Mouse (Mus musculus): ENCODE data around the gene Fer1l5.

The Fer1l5 gene

GRCm38 (mm10) chr1:36432999-36433398 is 60.9 kb downstream of the Fer1l5 start:
- no peak for DNase-seq (ENCODE audit: low spot score)

GRCm38 (mm10) chr1:36433616-36434015 is 61.5 kb downstream of the Fer1l5 start:
- DNase-seq (ENCODE audit: low spot score) = no peak

GRCm38 (mm10) chr1:36435071-36435470 is 63.0 kb downstream of the Fer1l5 start:
- DNase-seq (ENCODE audit: low spot score) = no peak

- DNase-seq (ENCODE audit: low spot score) = no peak
Observed at GRCm38 (mm10) chr1:36436515-36436914, 64.4 kb downstream of the Fer1l5 start.

DNA sequence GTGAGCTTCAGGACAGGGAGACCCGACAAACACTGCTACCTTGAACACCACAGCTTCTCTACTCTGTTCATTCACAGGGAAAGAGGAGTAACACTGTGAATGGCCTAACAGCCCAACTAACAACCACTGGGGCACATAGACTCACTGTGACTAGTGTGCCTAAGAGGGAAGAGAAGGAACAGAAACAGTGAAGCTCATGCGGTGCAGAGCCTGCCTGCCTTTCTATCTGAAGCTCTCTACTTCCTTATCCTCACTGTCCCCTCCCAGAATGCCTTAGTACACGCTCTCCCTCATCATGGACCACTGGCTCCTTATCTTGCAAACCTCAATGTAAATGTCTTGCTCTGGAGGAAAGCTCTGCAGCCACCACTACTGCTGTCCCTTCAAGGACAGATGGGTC is 65.1 kb downstream of the Fer1l5 start:
- DNase-seq (ENCODE audit: low spot score) = no peak

GRCm38 (mm10) chr1:36441101-36441500 is 69.0 kb downstream of the Fer1l5 start:
- peak; percentile 7 for DNase-seq (ENCODE audit: low spot score)

- DNase-seq (ENCODE audit: low spot score) = peak; percentile 97
Observed at GRCm38 (mm10) chr1:36444471-36445464, 72.7 kb downstream of the Fer1l5 start, which contains the start of gene Lman2l. Gene Lman2l (minus strand): TSS chr1:36445271.

- DNase-seq (ENCODE audit: low spot score) = no peak
Observed at GRCm38 (mm10) chr1:36445508-36445907, 73.4 kb downstream of the Fer1l5 start.

DNA sequence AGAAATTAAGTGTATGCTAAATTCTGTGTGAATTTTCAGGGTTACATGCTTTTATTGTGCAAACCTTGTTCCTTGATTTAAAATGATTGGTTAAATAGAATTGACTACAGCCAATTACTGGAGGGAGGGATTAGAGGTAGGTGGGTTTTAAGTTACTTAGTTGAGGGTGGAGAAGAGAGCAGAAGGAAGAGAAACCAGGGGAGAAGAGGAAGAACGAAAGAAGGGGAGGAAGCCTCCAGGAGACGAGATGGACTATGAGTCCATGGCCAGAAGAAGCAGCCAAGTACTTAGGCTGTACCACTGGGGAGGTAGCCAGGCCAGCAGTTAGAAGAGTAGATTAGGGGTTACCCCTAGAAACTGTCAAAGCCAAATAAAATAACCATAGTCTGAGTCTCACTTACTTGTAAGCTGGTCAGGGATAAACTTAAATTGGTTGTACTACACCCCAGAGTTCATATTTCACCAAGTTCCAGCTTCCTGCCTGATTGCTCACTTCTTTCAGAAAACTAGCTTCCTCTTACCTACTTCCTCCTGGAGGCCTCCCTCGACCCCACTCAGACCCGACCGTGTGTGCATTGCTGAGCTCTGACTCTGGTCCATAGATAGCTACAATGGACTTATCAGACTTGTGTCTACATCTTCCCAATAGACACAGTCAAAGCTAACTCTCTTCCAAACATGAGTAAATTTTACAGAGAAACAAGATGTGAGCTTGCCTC is 74.2 kb downstream of the Fer1l5 start:
- no peak for DNase-seq (ENCODE audit: low spot score)

DNA sequence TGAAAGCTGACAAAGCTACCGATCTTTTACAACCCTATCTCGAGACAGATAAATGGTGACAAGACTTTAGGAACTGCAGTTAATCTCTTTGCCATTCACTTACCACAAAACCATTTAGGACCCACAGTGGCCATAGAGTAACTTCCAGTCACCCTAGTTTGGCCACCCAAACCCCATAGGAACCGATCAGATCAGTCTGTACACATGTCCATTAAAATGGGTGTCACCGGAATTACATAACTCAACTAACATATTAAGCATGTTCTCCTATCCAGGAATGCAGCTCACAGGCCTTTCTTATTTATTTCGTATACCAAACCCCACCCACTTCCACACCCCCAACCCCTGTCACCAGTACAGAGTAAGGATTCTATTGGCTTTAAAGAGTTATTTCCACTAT is 74.8 kb downstream of the Fer1l5 start:
- DNase-seq (ENCODE audit: low spot score) = no peak

GRCm38 (mm10) chr1:36454055-36454815 is 82.1 kb downstream of the Fer1l5 start:
- no peak for DNase-seq (ENCODE audit: low spot score)

DNA sequence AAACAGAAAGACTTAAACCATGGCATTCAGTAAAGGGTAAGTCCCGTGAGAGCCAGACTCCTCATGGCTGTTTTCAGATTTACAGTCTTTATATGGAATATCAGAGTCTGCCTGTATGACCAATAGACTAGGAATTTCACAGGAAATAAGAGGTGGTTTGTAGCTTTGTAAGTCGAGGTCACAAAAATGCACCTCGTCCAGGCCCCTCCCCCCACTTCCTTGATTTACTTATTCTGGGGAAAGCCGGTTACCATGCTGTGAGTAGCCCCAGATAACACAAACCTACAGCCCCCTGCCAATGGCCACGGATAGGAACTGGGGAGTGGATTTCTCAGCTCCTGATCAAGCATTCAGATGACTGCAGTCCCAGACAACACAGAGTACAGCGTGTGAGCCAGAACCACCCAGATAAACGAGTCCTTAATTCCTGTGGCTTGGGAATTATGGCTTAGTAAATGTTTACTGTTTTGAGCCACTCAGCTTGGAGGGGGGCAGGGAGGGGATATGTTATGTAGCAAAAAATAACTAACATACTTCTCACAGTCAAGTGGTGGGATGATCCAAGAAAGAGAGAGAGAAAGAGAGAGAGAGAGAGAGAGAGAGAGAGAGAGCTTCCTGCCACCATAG is 85.4 kb downstream of the Fer1l5 start:
- no peak for DNase-seq (ENCODE audit: low spot score)

DNA sequence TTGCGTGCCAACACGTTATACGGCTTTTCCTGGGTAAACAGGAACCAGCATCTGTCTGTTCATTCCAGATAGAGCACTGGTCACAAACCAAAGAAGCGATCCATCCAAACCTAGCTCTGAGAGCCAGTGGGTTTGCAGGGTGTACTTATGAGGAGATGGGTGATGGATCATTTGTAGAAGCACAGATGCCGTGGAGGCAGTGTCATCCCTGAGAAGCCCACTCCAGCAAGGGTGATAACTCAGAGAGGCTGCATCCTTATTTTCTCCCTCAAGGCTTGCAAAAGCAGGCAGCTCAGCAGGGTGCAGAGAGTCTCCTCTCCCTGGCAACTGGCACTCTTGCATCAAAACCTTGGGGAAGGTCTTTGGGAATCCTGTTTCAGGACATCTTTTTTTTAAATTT is 86.1 kb downstream of the Fer1l5 start:
- no peak for DNase-seq (ENCODE audit: low spot score)

DNA sequence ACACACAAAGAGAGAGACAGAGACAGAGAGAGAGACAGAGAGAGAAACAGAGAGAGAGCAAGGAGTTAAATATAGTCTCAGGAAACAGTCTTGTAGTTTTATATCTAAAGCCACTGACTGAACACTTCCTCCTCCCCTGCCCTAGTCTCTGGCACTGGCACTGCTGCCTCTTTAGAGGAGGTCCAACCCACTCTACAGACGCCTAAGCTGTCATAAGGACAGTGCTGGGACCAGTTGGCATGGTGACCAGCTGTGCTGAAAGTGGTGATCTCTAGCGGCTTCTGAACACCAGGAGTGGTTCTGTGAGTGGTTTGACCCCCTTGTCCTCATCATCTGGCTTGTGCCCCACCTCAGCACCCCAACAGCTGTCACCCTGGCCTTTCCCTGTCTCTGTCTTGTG is 89.7 kb downstream of the Fer1l5 start:
- DNase-seq (ENCODE audit: low spot score) = no peak

DNA sequence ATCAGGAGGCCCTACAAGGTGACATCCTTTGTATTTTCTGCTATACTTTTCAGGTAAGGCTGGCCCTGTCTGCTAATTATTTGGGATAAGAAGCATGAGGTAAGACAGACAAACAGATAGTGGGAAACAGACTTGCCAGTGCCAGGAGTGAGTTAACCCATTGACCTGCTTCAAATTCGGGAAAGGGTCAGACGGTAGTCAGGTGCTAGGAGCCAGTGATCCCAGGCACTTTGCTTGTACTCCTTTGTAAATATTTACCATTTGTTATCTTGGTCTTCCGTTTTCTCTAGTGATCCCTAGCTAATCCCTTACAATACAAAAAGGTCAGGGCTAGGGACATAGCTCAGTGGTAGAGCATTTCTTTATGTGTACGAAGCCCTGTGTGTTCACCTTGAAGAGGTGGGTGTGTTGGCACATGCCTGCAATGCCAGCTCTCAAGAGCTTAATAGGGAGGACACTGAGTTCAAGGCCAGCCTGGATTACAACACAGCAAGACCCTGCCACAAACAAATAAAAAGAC is 93.6 kb downstream of the Fer1l5 start:
- DNase-seq (ENCODE audit: low spot score) = no peak

DNA sequence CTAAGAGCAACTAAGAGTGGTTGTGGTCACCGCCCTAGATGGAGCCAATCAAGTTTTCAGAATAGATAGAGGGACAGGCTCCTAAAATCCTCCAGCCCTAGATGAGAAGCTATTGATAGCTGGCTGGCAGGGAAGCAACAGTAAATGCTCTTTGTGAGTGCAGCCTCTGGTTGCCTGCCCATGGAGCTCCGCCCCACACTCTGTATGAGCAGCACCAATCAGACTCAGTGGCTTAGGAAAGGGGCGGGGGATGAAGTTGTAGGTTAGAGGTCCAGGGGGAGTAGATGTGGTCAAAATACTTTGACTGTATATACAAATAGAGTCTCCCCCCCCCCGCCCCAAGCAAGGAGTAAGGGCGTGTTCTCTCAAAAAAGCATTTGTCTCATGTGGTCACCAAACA is 95.4 kb downstream of the Fer1l5 start:
- DNase-seq (ENCODE audit: low spot score) = no peak

DNA sequence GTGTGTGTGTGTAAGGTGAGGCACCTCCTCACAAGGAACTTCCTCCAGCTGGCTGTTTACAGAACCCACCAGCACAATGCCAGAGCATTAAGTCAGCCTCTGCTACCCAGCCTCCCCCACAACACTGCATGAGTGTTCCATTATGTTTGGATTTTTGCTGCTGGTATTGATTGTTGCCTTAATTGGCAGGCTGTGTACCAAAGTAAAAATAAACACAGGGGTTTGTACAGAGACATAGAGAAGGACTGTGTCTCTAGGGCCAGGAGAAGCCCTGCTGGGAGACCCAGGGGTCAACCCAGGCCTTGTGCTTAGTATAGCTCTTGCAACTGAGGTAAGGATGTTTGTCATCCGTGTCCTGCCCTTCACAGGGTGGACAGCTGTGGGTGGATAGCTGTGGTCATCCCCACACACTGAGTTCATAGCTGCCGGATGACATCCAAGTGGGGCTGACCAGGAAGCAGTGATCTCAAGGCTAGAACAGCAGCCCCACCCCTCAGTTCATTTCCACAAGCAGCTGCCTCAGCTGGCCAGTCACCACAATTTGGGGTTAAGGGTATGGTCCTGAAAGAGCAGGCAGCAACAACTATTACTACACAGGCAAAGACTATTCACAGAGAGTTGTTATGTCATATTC is 97.8 kb downstream of the Fer1l5 start:
- no peak for DNase-seq (ENCODE audit: low spot score)

GRCm38 (mm10) chr1:36471181-36472105 is 99.4 kb downstream of the Fer1l5 start, which contains the start of gene Cnnm4:
Gene Cnnm4 (plus strand): TSS chr1:36471620.
- DNase-seq (ENCODE audit: low spot score) = peak; percentile 90

Data from urinary bladder, postnatal 14 days (tissue).